Mouse (Mus musculus) myocyte (in vitro differentiated cells): Measurements from ENCODE around the gene Olfr130.

Experiments used
- MAX ChIP-seq: IDR thresholded peaks from one replicate; pipeline ENCODE4 v1.6.1; 2011; ENCODE audit warnings: low read depth, mild to moderate bottlenecking, control low read depth
- MYOD1 ChIP-seq, 3 experiments: IDR thresholded peaks; one replicate each; pipeline ENCODE4 v1.6.1; 2011; ENCODE audit warnings: control low read depth in 2 of 3, low read depth in 2 of 3, mild to moderate bottlenecking in 2 of 3, moderate library complexity in 1 of 3; ENCODE audit not compliant: insufficient read length in 2 of 3, control insufficient read depth in 1 of 3
- MYOG ChIP-seq, 3 experiments: IDR thresholded peaks; one replicate each; pipeline ENCODE4 v1.6.1; 2011; ENCODE audit warnings: control low read depth in 2 of 3, low read depth in 2 of 3, mild to moderate bottlenecking in 2 of 3; ENCODE audit not compliant: insufficient read length in 2 of 3, control insufficient read depth in 1 of 3, insufficient read depth in 1 of 3
- POLR2A ChIP-seq: IDR thresholded peaks from one replicate; pipeline ENCODE4 v1.6.1; 2011; ENCODE audit warnings: low read depth, mild to moderate bottlenecking, control low read depth, moderate library complexity; ENCODE audit not compliant: insufficient read length
- POLR2AphosphoS2 ChIP-seq: IDR thresholded peaks from one replicate; pipeline ENCODE4 v1.6.1; 2011; ENCODE audit warnings: low read depth, control low read depth; ENCODE audit not compliant: insufficient read length
- SRF ChIP-seq: IDR thresholded peaks from one replicate; pipeline ENCODE4 v1.6.1; 2011; ENCODE audit warnings: low read depth; ENCODE audit not compliant: control insufficient read depth, insufficient read length
- TCF12 ChIP-seq: IDR thresholded peaks from one replicate; pipeline ENCODE4 v1.6.1; 2011; ENCODE audit warnings: mild to moderate bottlenecking, control low read depth; ENCODE audit not compliant: poor library complexity, insufficient read depth, severe bottlenecking
- TCF3 ChIP-seq: IDR thresholded peaks from one replicate; pipeline ENCODE4 v1.6.1; 2011; ENCODE audit warnings: low read depth, control low read depth; ENCODE audit not compliant: insufficient read length
- USF1 ChIP-seq: IDR thresholded peaks from one replicate; pipeline ENCODE4 v1.6.1; 2011; ENCODE audit warnings: low read depth, mild to moderate bottlenecking, control low read depth, moderate library complexity

DNA sequence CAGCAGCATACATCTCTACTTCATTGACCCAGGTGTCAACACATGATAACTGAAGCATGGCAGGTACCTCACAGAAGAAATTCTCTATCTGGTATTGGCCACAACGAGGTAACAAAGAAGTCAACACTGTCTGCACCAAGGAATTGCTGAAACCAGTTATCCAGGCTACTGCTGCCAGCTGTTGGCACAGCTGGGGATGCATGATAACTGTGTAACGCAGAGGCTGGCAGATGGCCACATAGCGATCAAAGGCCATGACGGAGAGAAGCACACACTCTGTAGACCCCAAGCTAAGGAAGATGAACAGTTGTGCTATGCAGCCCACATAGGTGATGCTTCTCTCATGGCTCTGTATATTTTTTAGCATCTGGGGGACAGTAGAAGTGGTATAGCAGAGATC lies 18.6 kb downstream of the Olfr130 start:
- no peak for TF ChIP-seq POLR2A
- TF ChIP-seq MYOD1 (IDR thresholded peaks at IDR 0.05; ENCODE audit: control insufficient read depth in 1 of 3, insufficient read length in 2 of 3, low read depth in 2 of 3): no peak
- no peak for TF ChIP-seq USF1
- TF ChIP-seq MAX: no peak
- TF ChIP-seq POLR2AphosphoS2: no peak
- TF ChIP-seq TCF3: no peak
- no peak for TF ChIP-seq SRF
- TF ChIP-seq MYOG (IDR thresholded peaks at IDR 0.05; ENCODE audit: control insufficient read depth in 1 of 3, insufficient read depth in 1 of 3, insufficient read length in 2 of 3, low read depth in 2 of 3): no peak
- TF ChIP-seq TCF12: no peak
